18 mouse cellular contexts compared by ENCODE assay signal in the genomic region with DNA sequence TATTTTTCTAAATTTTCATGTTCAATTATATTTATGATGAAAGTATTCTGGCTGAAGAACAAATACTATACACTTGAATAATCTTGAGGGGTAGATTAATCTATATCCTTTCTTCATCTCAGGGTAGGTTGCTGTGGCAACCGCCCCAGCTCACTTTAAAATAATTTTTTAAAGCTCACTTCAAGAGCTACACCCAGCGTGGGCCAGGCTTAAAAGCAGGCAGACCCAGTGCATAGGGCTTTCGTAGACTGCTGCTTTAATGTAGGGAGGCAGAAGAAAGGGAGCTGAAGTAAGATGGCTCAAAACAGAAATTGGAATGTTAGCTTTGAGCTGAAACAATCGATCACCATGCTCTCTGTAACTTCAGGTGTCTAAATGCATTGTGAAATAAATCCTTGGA.
"Had no signal": no experiment of that assay in that cellular context is flagged by ENCODE, and none has a peak within 500 bp of the region (broad histone marks: within the 10 kb centered on the region; RNA-seq: fewer than 3 reads in every experiment).

No protein-coding gene starts in this region.

- H3K4me1 ChIP-seq: kidney, embryonic 15.5 days had no signal

- H3K36me3 ChIP-seq: kidney, embryonic 15.5 days; limb, embryonic 10.5 days; limb, embryonic 13.5 days; liver, embryonic 13.5 days; neural tube, embryonic 13.5 days had no signal

- H3K27ac ChIP-seq: kidney, embryonic 15.5 days; limb, embryonic 10.5 days; limb, embryonic 13.5 days; liver, embryonic 13.5 days; neural tube, embryonic 13.5 days had no signal

- H3K27me3 ChIP-seq: limb, embryonic 13.5 days had no signal

- H3K4me3 ChIP-seq: kidney, embryonic 15.5 days; limb, embryonic 10.5 days; limb, embryonic 13.5 days; liver, embryonic 13.5 days; myocyte; neural tube, embryonic 13.5 days had no signal

- DNase-seq: kidney, adult 8-10 months; kidney, postnatal 10 days; kidney, postnatal 36 days; layer of hippocampus, postnatal 36 days; liver; liver, embryonic 13.5 days; lung, adult 2 months; lung, postnatal 14 days; lung, postnatal 4 days; retina, postnatal 1 day; spleen, adult 18-20 months; thymus, adult 18-20 months; thymus, postnatal 36 days had no signal
